Mouse (Mus musculus): ENCODE measurements around the gene Wdr41. TPM values are rescaled to one million over a fixed set of nuclear protein-coding genes. Genes with fewer than 3 reads are reported as not detected.

The Wdr41 gene
- polyA plus RNA-seq (2012; ENCODE audit: low replicate concordance): 7.3 and 9.2 TPM in 2 replicates

DNA sequence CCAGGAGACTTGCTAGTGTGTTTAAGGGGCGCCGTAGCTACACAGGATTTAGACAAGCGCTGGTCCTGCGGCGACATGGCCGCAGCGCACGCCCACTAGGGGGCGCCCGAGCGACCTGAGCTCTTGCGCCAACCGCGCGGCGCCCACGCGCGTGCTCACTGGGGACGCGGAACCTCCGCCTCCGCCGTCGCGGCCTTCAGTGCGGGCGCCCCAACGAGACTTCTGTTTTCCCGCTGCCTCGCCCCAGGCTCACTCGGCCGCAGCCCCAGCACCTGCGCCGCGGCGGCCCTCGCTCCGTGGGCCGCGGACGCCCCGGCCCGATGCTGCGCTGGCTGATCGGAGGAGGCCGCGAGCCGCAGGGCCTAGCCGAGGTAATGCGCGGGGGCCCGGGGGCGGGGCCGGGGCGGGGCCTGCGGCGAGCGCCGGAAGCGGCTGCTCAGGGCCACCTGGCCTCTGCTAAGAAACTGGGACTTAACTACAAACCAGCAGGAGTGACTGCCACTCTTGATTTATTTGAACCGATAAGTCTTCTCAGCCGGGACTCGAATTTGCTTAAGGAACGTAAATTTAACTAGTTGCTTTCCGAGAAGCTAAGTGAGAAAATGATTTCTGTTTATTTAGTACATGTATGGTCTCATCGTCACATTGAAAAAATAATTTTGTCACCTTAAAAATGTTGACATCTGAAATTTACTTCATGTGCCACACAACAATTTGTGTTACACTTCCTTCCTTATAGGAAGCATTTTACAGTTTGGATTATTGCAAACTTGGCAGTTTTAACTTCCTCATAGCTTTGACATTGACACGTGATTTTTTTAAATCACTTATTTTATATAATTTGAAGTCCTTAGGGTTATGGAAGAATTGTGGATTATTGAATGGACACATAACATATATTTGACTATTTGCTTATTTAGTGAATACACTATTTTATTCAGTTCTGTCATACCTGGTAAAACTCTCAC, at the start of gene Wdr41:
Wdr41 (plus strand) TSS at position 126 of the 968 bp plus-strand sequence.

Other genes with a start within 250 kb of the Wdr41 start
- gene Tbca, start 187.4 kb upstream of the Wdr41 start, polyA plus RNA-seq (2012; ENCODE audit: low replicate concordance): 1.2 and 16.1 TPM in 2 replicates
- not detected in 2 replicates for gene Otp, start 100.7 kb upstream of the Wdr41 start, polyA plus RNA-seq (2012; ENCODE audit: low replicate concordance)

Data from hematopoietic multipotent progenitor cell, adult 10-12 weeks (in vitro differentiated cells).